Mouse (Mus musculus): ENCODE results near the gene Lonp1. TPM values are rescaled to one million over a fixed set of nuclear protein-coding genes. Genes with fewer than 3 reads are reported as not detected.

Gene Lonp1
- total and polyA plus RNA-seq, 2 experiments from 2014 or later, result 40.1 to 69.5 TPM

DNA sequence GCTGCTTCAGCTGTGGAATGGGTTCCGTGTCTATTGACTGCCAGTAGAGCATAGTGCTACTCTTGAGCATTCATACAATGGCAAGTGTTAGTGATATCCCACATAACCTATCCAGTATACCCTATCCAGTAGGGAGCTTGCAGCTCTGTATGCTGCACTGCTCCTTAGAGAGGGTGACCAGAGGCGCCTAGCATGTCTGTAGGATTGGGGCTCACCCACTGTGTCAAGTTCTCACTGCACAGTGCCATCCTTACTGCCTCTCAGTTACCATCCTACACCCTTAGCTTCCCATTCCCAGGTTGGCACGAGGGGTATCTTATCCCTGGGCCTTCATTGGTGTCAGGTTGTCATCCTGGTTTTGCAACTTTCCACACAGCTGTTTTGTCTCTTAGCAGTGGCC is 22.3 kb downstream of the Lonp1 start:
- DNase-seq (ENCODE audit: low spot score), result no peak
- Histone ChIP-seq H3K36me3 (ENCODE audit: insufficient read depth, low read length) (peaks cover 75% of the 10 kb centered on the region), H3K9me3 (ENCODE audit: low read length) (no peaks in the 10 kb centered on the region), H3K27ac (ENCODE audit: low read depth, low read length) (no peak overlapping the region), H3K4me1 (ENCODE audit: insufficient read depth, low read length) (peaks cover 5% of the 10 kb centered on the region), H3K27me3 (ENCODE audit: insufficient read depth, low read length) (no peaks in the 10 kb centered on the region), H3K4me2 (ENCODE audit: low read depth, low read length, poor library complexity, severe bottlenecking) (no peak overlapping the region), H3K4me3 (ENCODE audit: low read depth, low read length) (no peak overlapping the region), H3K9ac (replicated peaks; ENCODE audit: low read length, poor library complexity, severe bottlenecking) (no peak overlapping the region)
- no peak for ATAC-seq (ENCODE audit: low FRiP score)
- no peak for TF ChIP-seq CTCF (IDR thresholded peaks at IDR 0.05)
- 94% methylated on average over 3 of the region's 3 CpGs for WGBS

DNA sequence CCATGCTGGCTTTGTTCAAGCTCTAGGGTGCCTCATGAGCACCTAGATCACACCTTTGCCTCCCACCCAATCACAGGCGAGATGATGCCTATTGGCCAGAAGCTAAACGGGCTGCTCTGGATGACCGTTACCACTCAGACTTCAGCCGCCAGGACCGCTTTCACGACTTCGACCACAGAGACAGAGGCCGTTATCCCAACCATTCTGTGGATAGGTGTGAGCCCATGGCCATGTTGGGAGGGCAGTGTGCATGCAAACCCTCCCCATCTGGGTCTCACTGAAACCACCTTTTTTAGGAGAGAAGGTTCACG is 22.7 kb downstream of the Lonp1 start:
- DNase-seq (ENCODE audit: low spot score), result no peak
- H3K36me3 ChIP-seq (ENCODE audit: insufficient read depth, low read length), result peaks cover 78% of the 10 kb centered on the region
- H3K4me2 ChIP-seq (ENCODE audit: low read depth, low read length, poor library complexity, severe bottlenecking), result no peak overlapping the region
- 89% methylated on average over 9 of the region's 9 CpGs for WGBS
- H3K27ac ChIP-seq (ENCODE audit: low read depth, low read length), result no peak overlapping the region
- H3K4me1 ChIP-seq (ENCODE audit: insufficient read depth, low read length), result peaks cover 5% of the 10 kb centered on the region
- ATAC-seq (ENCODE audit: low FRiP score), result no peak
- TF ChIP-seq CTCF (IDR thresholded peaks at IDR 0.05), result no peak
- no peaks in the 10 kb centered on the region for H3K9me3 ChIP-seq (ENCODE audit: low read length)
- no peaks in the 10 kb centered on the region for H3K27me3 ChIP-seq (ENCODE audit: insufficient read depth, low read length)
- no peak overlapping the region for H3K4me3 ChIP-seq (ENCODE audit: low read depth, low read length)
- no peak overlapping the region for H3K9ac ChIP-seq (replicated peaks; ENCODE audit: low read length, poor library complexity, severe bottlenecking)

DNA sequence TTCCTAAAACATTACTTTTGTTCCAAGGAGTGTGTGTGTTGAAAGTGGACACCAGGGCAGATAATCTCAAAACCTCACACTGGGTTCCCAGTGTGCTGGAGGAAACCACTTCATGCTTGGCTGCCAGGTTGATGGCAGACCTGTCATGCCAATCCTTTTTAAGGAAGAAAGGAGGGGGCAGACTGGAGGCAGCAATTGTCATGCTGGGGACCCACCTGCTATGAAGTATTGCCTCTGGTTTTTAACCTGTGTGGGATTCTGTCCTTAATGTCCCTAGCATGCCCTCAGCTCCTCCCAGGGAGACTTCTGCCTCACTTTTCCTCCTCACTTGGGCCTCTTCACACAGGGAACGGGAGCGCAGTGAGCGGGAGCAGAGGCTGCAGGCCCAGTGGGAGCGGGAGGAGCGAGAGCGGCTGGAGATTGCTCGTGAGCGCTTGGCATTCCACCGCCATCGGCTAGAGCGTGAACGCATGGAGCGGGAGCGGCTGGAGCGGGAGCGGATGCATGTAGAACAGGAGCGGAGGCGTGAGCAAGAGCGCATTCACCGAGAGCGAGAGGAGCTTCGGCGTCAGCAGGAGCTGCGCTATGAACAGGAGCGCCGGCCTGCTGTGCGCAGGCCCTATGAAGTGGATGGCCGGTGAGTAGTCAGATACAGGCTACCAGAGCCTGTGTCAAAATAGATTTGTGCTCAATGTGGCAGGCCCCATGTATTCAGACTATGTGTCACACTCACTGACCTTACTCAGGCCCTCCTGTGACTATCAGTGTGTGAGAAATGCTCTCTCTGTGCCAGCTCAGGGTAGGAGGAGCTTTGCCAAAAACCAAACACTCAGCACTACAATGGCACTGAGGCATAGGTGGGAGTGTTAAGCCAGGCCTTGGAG is 23.3 kb downstream of the Lonp1 start:
- DNase-seq (ENCODE audit: low spot score), result no peak
- no peak overlapping the region for H3K27ac ChIP-seq (ENCODE audit: low read depth, low read length)
- no peak for TF ChIP-seq CTCF (IDR thresholded peaks at IDR 0.05)
- no peaks in the 10 kb centered on the region for H3K27me3 ChIP-seq (ENCODE audit: insufficient read depth, low read length)
- ATAC-seq (ENCODE audit: low FRiP score), result no peak
- no peaks in the 10 kb centered on the region for H3K9me3 ChIP-seq (ENCODE audit: low read length)
- no peak overlapping the region for H3K4me3 ChIP-seq (ENCODE audit: low read depth, low read length)
- peaks cover 78% of the 10 kb centered on the region for H3K36me3 ChIP-seq (ENCODE audit: insufficient read depth, low read length)
- no peak overlapping the region for H3K4me2 ChIP-seq (ENCODE audit: low read depth, low read length, poor library complexity, severe bottlenecking)
- peaks cover 1% of the 10 kb centered on the region for H3K4me1 ChIP-seq (ENCODE audit: insufficient read depth, low read length)
- H3K9ac ChIP-seq (replicated peaks; ENCODE audit: low read length, poor library complexity, severe bottlenecking), result no peak overlapping the region
- 94% methylated on average over 28 of the region's 28 CpGs for WGBS

DNA sequence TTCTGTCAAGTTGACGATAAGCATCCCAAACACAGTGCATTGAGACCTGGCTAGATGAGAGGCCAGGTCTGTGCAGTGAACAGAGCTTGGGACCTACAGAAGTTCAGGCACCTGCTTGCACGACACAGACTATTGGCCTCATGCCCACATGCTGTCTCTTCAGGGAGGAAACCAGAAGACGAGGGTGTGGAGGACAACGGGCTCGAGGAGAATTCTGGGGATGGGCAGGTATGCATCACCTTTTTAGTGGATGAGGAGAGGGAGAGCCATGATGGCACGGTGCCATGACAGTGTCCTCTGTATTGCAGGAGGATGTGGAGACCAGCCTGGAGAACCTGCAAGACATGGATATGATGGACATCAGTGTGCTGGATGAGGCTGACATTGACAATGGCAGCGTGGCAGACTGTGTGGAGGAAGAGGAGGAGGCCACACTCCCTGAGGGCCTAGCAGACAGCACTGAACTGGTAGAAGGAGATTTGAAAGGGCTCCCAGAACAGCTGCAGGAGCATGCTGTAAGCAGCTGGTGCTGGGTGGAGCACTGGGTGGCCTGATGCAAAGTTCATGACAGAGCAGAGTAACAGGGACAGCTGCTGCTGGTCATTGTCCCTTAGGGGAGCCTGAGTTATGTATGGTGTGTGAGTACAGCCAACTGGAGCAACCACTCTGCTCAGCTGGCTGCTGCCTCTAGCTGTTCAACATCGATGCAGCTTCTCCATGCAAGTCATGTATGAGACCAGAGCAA is 33.0 kb downstream of the Lonp1 start:
- Histone ChIP-seq H3K36me3 (ENCODE audit: insufficient read depth, low read length) (peaks cover 88% of the 10 kb centered on the region), H3K27me3 (ENCODE audit: insufficient read depth, low read length) (no peaks in the 10 kb centered on the region), H3K4me1 (ENCODE audit: insufficient read depth, low read length) (no peaks in the 10 kb centered on the region), H3K27ac (ENCODE audit: low read depth, low read length) (no peak overlapping the region), H3K4me3 (ENCODE audit: low read depth, low read length) (no peak overlapping the region), H3K9me3 (ENCODE audit: low read length) (no peaks in the 10 kb centered on the region), H3K9ac (replicated peaks; ENCODE audit: low read length, poor library complexity, severe bottlenecking) (no peak overlapping the region), H3K4me2 (ENCODE audit: low read depth, low read length, poor library complexity, severe bottlenecking) (no peak overlapping the region)
- DNase-seq (ENCODE audit: low spot score), result no peak
- TF ChIP-seq CTCF (IDR thresholded peaks at IDR 0.05), result no peak
- no peak for ATAC-seq (ENCODE audit: low FRiP score)
- 91% methylated on average over 8 of the region's 8 CpGs for WGBS

DNA sequence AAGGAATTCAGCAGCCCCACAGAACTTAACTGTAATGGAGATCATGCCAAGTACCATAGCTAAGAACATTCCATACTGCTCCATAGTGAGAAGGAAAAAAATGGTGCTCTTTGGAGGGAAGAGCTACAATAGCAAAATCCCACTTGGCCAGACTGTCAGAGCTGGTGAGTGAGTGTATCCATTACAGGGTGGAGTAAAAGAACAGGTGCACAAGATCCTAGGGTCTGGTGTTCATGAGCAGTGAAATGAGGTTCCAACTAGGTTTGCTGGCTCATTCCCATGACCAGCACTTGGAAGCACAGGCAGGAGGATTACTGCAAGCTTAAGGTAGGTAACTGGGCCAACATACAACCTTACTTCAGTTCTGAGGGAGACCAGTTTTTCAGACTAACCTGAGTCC is 34.1 kb downstream of the Lonp1 start:
- no peak overlapping the region for H3K9ac ChIP-seq (replicated peaks; ENCODE audit: low read length, poor library complexity, severe bottlenecking)
- no peaks in the 10 kb centered on the region for H3K9me3 ChIP-seq (ENCODE audit: low read length)
- ATAC-seq (ENCODE audit: low FRiP score), result no peak

DNA sequence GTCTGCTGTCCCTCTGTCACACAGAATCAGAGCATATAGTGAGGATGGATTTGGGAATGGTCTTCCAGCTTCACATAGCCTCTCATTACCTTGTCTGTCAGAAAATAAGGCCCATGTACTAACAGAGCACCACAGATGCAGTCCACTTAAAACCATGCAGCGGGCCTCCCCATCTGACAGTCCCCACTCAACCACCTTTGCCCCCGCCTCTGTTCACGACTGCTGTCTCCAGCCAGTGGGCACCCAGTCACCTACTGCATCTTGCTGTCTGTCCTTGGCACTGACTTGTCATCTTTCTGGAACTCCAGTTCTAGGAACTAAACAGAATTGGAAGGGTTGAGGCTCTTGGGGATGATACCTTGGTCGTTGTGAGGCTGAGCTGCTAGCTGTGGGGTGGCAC is 37.8 kb downstream of the Lonp1 start:
- peaks cover 16% of the 10 kb centered on the region for H3K4me1 ChIP-seq (ENCODE audit: insufficient read depth, low read length)
- ATAC-seq (ENCODE audit: low FRiP score), result no peak
- no peaks in the 10 kb centered on the region for H3K9me3 ChIP-seq (ENCODE audit: low read length)
- H3K27ac ChIP-seq (ENCODE audit: low read depth, low read length), result no peak overlapping the region
- H3K9ac ChIP-seq (replicated peaks; ENCODE audit: low read length, poor library complexity, severe bottlenecking), result no peak overlapping the region
- no peaks in the 10 kb centered on the region for H3K27me3 ChIP-seq (ENCODE audit: insufficient read depth, low read length)
- no peak overlapping the region for H3K4me2 ChIP-seq (ENCODE audit: low read depth, low read length, poor library complexity, severe bottlenecking)
- H3K4me3 ChIP-seq (ENCODE audit: low read depth, low read length), result no peak overlapping the region
- no peak for DNase-seq (ENCODE audit: low spot score)
- no peak for TF ChIP-seq CTCF (IDR thresholded peaks at IDR 0.05)
- WGBS, result 97% methylated on average over 4 of the region's 4 CpGs
- peaks cover 56% of the 10 kb centered on the region for H3K36me3 ChIP-seq (ENCODE audit: insufficient read depth, low read length)

More for the DNA sequence above, 34.1 kb downstream of the Lonp1 start:
- Histone ChIP-seq H3K36me3 (ENCODE audit: insufficient read depth, low read length) (peaks cover 88% of the 10 kb centered on the region), H3K4me2 (ENCODE audit: low read depth, low read length, poor library complexity, severe bottlenecking) (no peak overlapping the region), H3K27ac (ENCODE audit: low read depth, low read length) (no peak overlapping the region), H3K27me3 (ENCODE audit: insufficient read depth, low read length) (no peaks in the 10 kb centered on the region), H3K4me3 (ENCODE audit: low read depth, low read length) (no peak overlapping the region), H3K4me1 (ENCODE audit: insufficient read depth, low read length) (0 out of 2 replicates have a peak, but pooled peaks cover under 1% of the 10 kb centered on the region)
- DNase-seq (ENCODE audit: low spot score), result no peak
- TF ChIP-seq CTCF (IDR thresholded peaks at IDR 0.05), result no peak
